Mouse (Mus musculus): ENCODE results near the gene Rasa2. TPM values are rescaled to one million over a fixed set of nuclear protein-coding genes. Genes with fewer than 3 reads are reported as not detected.
"Not testable (repeated sequence)": the region's sequence is repeated elsewhere in the genome, so short reads cannot be mapped to it uniquely, and the experiment has no call there.

Gene Rasa2
- polyA plus RNA-seq (2016; fragmentation: Nextera tagmentation; extraction: Ambion mirVana): 12.8 and 13.3 TPM in 2 replicates

DNA sequence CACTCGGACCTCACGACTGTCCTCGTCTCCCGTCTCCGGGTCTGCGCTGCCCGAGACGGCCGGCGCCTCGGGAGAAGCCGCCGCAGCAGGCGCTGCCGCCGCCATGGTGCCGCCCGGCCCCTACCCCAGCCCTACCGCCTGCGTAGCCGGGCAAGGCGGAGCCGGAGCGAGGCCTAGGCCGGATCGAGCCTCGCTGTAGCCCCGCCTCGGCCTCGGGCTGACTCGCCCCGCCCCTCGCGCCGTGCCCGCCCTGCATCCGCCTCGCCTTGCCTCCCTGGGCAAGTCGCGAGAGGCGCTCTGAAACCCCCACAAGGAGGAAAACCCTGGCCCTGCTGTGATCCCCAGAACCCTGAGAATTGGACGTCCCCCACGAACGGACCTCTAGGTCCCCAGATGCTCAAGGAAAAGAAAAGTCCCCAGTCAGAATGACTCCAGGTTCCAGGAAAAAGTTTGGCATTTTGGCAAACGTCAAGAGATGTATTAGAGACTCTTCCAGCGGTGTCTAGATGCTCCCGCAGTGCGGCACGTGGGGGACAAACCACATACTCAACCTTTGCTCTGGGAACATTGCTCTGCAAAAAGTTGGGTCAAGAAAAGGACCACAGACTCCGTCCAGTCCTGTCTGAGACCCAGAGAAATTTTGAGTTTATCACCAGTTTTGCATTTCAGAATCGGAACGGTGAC lies at the start of gene Rasa2:
Rasa2 (minus strand) TSS at position 229 of the 684 bp plus-strand sequence.
- H3K36me3 ChIP-seq: no peaks in the 10 kb centered on the region
- 2% methylated on average over 52 of the region's 52 CpGs for WGBS
- DNase-seq (ENCODE audit: low spot score): peak; percentile 91
- no peaks in the 10 kb centered on the region for H3K9me3 ChIP-seq (replicated peaks)
- H3K27ac ChIP-seq (replicated peaks): peak within 1 kb of the TSS; percentile 98
- H3K27me3 ChIP-seq (ENCODE audit: low read depth, poor library complexity, severe bottlenecking): peaks cover 38% of the 10 kb centered on the region
- peak within 1 kb of the TSS; percentile 95 for H3K4me3 ChIP-seq
- H3K4me1 ChIP-seq: peaks cover 45% of the 10 kb centered on the region

DNA sequence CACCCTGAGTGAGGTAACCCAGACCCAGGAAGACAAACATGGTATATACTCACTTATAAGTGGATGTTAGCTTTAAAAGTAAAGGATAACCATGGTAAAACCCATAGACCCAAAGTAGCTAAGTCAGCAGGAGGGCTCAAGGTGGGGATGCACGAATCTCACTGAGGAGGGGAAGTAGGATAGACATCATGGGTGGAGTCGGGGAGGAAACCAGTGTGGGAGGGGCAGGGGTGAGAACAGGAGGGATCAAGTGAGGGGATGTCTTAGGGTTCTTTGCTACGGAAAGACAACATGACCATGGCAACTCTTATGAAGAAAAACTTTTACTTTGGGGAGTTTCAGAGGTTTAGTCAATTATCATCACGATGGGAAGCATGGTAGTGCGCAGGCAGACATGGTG lies 47.2 kb upstream of the Rasa2 start:
- WGBS: 84% methylated on average over 5 of the region's 5 CpGs
- Histone ChIP-seq H3K4me3 (no peak overlapping the region), H3K9me3 (replicated peaks) (no peaks in the 10 kb centered on the region), H3K4me1 (no peaks in the 10 kb centered on the region), H3K27ac (replicated peaks) (no peak overlapping the region), H3K27me3 (ENCODE audit: low read depth, poor library complexity, severe bottlenecking) (no peaks in the 10 kb centered on the region; the same call in 1 of the 2 replicates), H3K36me3 (no peaks in the 10 kb centered on the region)
- no peak for DNase-seq (ENCODE audit: low spot score)

DNA sequence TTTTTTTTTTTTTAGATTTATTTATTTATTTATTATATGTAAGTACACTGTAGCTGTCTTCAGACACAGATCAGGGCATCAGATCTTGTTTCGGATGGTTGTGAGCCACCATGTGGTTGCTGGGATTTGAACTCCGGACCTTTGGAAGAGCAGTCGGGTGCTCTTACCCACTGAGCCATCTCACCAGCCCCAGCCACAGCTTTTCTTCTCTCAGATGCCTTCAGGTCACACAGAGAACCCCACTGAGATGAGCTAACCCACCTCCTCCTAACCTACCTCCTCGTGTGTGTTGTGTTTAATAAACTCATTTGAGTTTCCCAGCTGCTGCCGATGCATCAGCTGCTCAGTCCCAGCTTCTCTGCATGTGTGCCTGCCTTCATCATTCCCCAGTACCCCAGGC lies 46.3 kb upstream of the Rasa2 start:
- not testable (repeated sequence) for H3K9me3 ChIP-seq (replicated peaks); DNase-seq (ENCODE audit: low spot score); H3K27me3 ChIP-seq (ENCODE audit: low read depth, poor library complexity, severe bottlenecking); H3K27ac ChIP-seq (replicated peaks); H3K4me3 ChIP-seq; H3K4me1 ChIP-seq; H3K36me3 ChIP-seq
- 87% methylated on average over 5 of the region's 5 CpGs for WGBS

- no peak for DNase-seq (ENCODE audit: low spot score)
- WGBS: 90% methylated on average over 10 of the region's 10 CpGs
- no peaks in the 10 kb centered on the region for H3K4me1 ChIP-seq
- no peaks in the 10 kb centered on the region; the same call in 1 of the 2 replicates for H3K27me3 ChIP-seq (ENCODE audit: low read depth, poor library complexity, severe bottlenecking)
- no peaks in the 10 kb centered on the region for H3K36me3 ChIP-seq
- no peak overlapping the region for H3K4me3 ChIP-seq
- no peaks in the 10 kb centered on the region for H3K9me3 ChIP-seq (replicated peaks)
- H3K27ac ChIP-seq (replicated peaks): no peak overlapping the region
Measured at GRCm38 (mm10) chr9:96676671-96677070, 45.3 kb upstream of the Rasa2 start.

GRCm38 (mm10) chr9:96675763-96676640 lies 44.6 kb upstream of the Rasa2 start:
- DNase-seq (ENCODE audit: low spot score): no peak
- no peaks in the 10 kb centered on the region for H3K9me3 ChIP-seq (replicated peaks)
- 87% methylated on average over 8 of the region's 8 CpGs for WGBS

GRCm38 (mm10) chr9:96675071-96675762 lies 43.8 kb upstream of the Rasa2 start:
- Histone ChIP-seq H3K36me3 (no peaks in the 10 kb centered on the region), H3K4me3 (no peak overlapping the region), H3K27me3 (ENCODE audit: low read depth, poor library complexity, severe bottlenecking) (no peaks in the 10 kb centered on the region; the same call in 1 of the 2 replicates), H3K9me3 (replicated peaks) (no peaks in the 10 kb centered on the region), H3K4me1 (no peaks in the 10 kb centered on the region), H3K27ac (replicated peaks) (no peak overlapping the region)
- peak; percentile 47 for DNase-seq (ENCODE audit: low spot score)
- 41% methylated on average over 5 of the region's 5 CpGs for WGBS

More at GRCm38 (mm10) chr9:96675763-96676640, 44.6 kb upstream of the Rasa2 start:
- Histone ChIP-seq H3K4me1 (no peaks in the 10 kb centered on the region), H3K4me3 (no peak overlapping the region), H3K27ac (replicated peaks) (no peak overlapping the region), H3K27me3 (ENCODE audit: low read depth, poor library complexity, severe bottlenecking) (no peaks in the 10 kb centered on the region; the same call in 1 of the 2 replicates), H3K36me3 (no peaks in the 10 kb centered on the region)

- WGBS: 86% methylated on average over 8 of the region's 8 CpGs
- Histone ChIP-seq H3K4me3 (no peak overlapping the region), H3K27me3 (ENCODE audit: low read depth, poor library complexity, severe bottlenecking) (no peaks in the 10 kb centered on the region; the same call in 1 of the 2 replicates), H3K4me1 (peaks cover 7% of the 10 kb centered on the region; the same call in 1 of the 2 replicates), H3K27ac (replicated peaks) (no peak overlapping the region), H3K36me3 (no peaks in the 10 kb centered on the region), H3K9me3 (replicated peaks) (no peaks in the 10 kb centered on the region)
- DNase-seq (ENCODE audit: low spot score): no peak
Measured at GRCm38 (mm10) chr9:96674301-96674700, 42.9 kb upstream of the Rasa2 start.

GRCm38 (mm10) chr9:96672466-96672865 lies 41.0 kb upstream of the Rasa2 start:
- no peak overlapping the region for H3K4me3 ChIP-seq
- H3K36me3 ChIP-seq: no peaks in the 10 kb centered on the region
- DNase-seq (ENCODE audit: low spot score): no peak
- 95% methylated on average over 2 of the region's 2 CpGs for WGBS
- no peaks in the 10 kb centered on the region; the same call in 1 of the 2 replicates for H3K27me3 ChIP-seq (ENCODE audit: low read depth, poor library complexity, severe bottlenecking)
- peaks cover 7% of the 10 kb centered on the region; the same call in 1 of the 2 replicates for H3K4me1 ChIP-seq
- H3K27ac ChIP-seq (replicated peaks): no peak overlapping the region
- H3K9me3 ChIP-seq (replicated peaks): no peaks in the 10 kb centered on the region

DNA sequence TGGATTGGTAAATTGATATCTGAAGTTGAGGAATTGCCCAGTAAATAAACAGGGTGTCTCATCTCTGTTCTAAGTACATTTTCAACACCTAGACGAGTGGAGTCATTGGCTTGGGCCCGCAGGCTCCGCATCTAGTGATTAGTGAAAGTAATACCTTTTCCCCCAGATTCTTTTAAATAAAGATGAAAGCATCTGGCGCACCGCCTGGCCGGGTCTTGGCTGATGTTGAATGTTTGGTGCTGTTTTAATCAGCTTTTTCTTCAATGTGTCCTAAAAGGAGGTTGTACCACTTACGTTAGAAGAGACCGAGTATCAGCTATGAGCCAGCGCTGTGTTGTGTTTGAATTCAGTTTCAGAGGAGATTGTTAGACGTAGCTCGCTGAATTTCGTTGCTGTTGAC lies 39.8 kb upstream of the Rasa2 start:
- Histone ChIP-seq H3K4me1 (peaks cover 7% of the 10 kb centered on the region; the same call in 1 of the 2 replicates), H3K27ac (replicated peaks) (no peak overlapping the region; the same call in 1 of the 2 replicates), H3K4me3 (no peak overlapping the region), H3K27me3 (ENCODE audit: low read depth, poor library complexity, severe bottlenecking) (no peaks in the 10 kb centered on the region; the same call in 1 of the 2 replicates), H3K36me3 (no peaks in the 10 kb centered on the region), H3K9me3 (replicated peaks) (no peaks in the 10 kb centered on the region)
- DNase-seq (ENCODE audit: low spot score): no peak
- WGBS: 94% methylated on average over 12 of the region's 12 CpGs

GRCm38 (mm10) chr9:96669877-96670276 lies 38.5 kb upstream of the Rasa2 start:
- no peaks in the 10 kb centered on the region for H3K36me3 ChIP-seq
- 5% methylated on average over 15 of the region's 15 CpGs for WGBS
- H3K4me1 ChIP-seq: peaks cover 7% of the 10 kb centered on the region; the same call in 1 of the 2 replicates

GRCm38 (mm10) chr9:96668628-96669027 lies 37.2 kb upstream of the Rasa2 start:
- Histone ChIP-seq H3K27me3 (ENCODE audit: low read depth, poor library complexity, severe bottlenecking) (no peaks in the 10 kb centered on the region), H3K9me3 (replicated peaks) (no peaks in the 10 kb centered on the region), H3K4me1 (peaks cover 7% of the 10 kb centered on the region; the same call in 1 of the 2 replicates), H3K36me3 (no peaks in the 10 kb centered on the region), H3K27ac (replicated peaks) (no peak overlapping the region), H3K4me3 (no peak overlapping the region)
- 63% methylated on average over 5 of the region's 5 CpGs for WGBS
- peak; percentile 44 for DNase-seq (ENCODE audit: low spot score)

More at GRCm38 (mm10) chr9:96669877-96670276, 38.5 kb upstream of the Rasa2 start:
- Histone ChIP-seq H3K9me3 (replicated peaks) (no peaks in the 10 kb centered on the region), H3K4me3 (peak overlapping the region; percentile 47), H3K27ac (replicated peaks) (peak overlapping the region; percentile 83), H3K27me3 (ENCODE audit: low read depth, poor library complexity, severe bottlenecking) (no peaks in the 10 kb centered on the region; the same call in 1 of the 2 replicates)
- DNase-seq (ENCODE audit: low spot score): peak; percentile 94

DNA sequence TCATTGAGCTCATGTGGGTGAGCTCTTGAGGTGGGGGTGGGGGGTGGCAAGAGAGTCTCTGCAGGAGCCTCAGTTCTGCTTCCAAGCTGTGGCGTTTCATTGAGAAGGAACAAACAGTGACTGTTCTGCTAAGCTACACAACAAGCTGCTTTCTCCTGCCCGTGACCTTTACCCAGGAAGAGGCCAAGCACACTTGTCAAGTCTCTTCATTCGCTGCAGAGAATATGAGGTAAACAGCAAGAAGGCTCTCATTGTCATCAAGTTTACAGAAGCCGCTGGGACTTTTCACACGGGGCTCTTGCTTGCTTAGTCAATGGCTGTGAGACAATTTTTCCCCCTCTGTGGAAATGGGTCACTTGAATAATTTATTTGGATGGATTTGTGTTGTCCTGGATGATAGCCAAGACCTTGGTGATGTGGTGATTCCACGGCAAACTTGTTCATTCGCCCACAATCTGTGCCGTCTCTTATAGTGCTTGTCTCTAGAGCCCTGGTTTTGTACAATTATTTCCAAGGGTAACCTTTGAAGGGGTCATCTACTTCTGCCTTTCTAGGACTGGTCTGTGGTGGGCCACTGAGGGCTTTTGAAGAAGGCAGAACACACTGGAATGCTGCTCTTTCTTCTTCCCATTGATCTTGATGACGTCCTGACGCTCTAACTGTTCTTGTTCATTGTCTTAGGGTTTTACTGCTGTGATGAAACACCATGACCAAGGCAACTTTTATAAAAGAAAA lies 29.3 kb upstream of the Rasa2 start:
- Histone ChIP-seq H3K27me3 (ENCODE audit: low read depth, poor library complexity, severe bottlenecking) (no peaks in the 10 kb centered on the region), H3K4me3 (no peak overlapping the region), H3K9me3 (replicated peaks) (no peaks in the 10 kb centered on the region), H3K4me1 (peaks cover 9% of the 10 kb centered on the region), H3K27ac (replicated peaks) (no peak overlapping the region), H3K36me3 (no peaks in the 10 kb centered on the region)
- 80% methylated on average over 10 of the region's 10 CpGs for WGBS
- no peak for DNase-seq (ENCODE audit: low spot score)

All from midbrain, embryonic 10.5 days (tissue).